Mouse (Mus musculus): ENCODE data around the gene Dennd5a. TPM values are rescaled to one million over a fixed set of nuclear protein-coding genes. Genes with fewer than 3 reads are reported as not detected.

Gene Dennd5a
- total RNA-seq, 2 experiments from 2014 or later = 41.8 to 47.8 TPM

GRCm38 (mm10) chr7:109967805-109968579 lies 7.7 kb upstream of the Dennd5a start:
- intact Hi-C loops (cut with DNase I) = no loop called here
- no peak for DNase-seq

GRCm38 (mm10) chr7:109965658-109966057 lies 5.4 kb upstream of the Dennd5a start:
- intact Hi-C loops (cut with DNase I) = no loop called here
- DNase-seq = no peak

- DNase-seq = no peak
- intact Hi-C loops (cut with DNase I) = no loop called here
Observed at GRCm38 (mm10) chr7:109963707-109964106, 3.4 kb upstream of the Dennd5a start.

GRCm38 (mm10) chr7:109962596-109962995 lies 2.3 kb upstream of the Dennd5a start:
- intact Hi-C loops (cut with DNase I) = no loop called here
- DNase-seq = no peak

GRCm38 (mm10) chr7:109961570-109961969 lies 1.3 kb upstream of the Dennd5a start:
- intact Hi-C loops (cut with DNase I) = no loop called here
- no peak for DNase-seq

- DNase-seq = no peak
- intact Hi-C loops (cut with DNase I) = no loop called here
Observed at GRCm38 (mm10) chr7:109960613-109961154, 414 bp upstream of the Dennd5a start.

GRCm38 (mm10) chr7:109958843-109959715 lies 1.2 kb downstream of the Dennd5a start:
- no peak for DNase-seq
- intact Hi-C loops (cut with DNase I) = no loop called here

GRCm38 (mm10) chr7:109957996-109958789 lies 2.1 kb downstream of the Dennd5a start:
- no peak for DNase-seq
- intact Hi-C loops (cut with DNase I) = no loop called here

- intact Hi-C loops (cut with DNase I) = no loop called here
Observed at GRCm38 (mm10) chr7:109954622-109955401, 5.5 kb downstream of the Dennd5a start.

GRCm38 (mm10) chr7:109951297-109951696 lies 9.0 kb downstream of the Dennd5a start:
- no peak for DNase-seq
- intact Hi-C loops (cut with DNase I) = no loop called here

More at GRCm38 (mm10) chr7:109954622-109955401, 5.5 kb downstream of the Dennd5a start:
- DNase-seq = no peak

- no peak for DNase-seq
- intact Hi-C loops (cut with DNase I) = no loop called here
Observed at GRCm38 (mm10) chr7:109944421-109945034, 15.7 kb downstream of the Dennd5a start.

- intact Hi-C loops (cut with DNase I) = no loop called here
- DNase-seq = no peak
Observed at GRCm38 (mm10) chr7:109929628-109930027, 30.6 kb downstream of the Dennd5a start.

- DNase-seq = no peak
- intact Hi-C loops (cut with DNase I) = no loop called here
Observed at GRCm38 (mm10) chr7:109928365-109928764, 31.9 kb downstream of the Dennd5a start.

GRCm38 (mm10) chr7:109924965-109925364 lies 35.3 kb downstream of the Dennd5a start:
- no peak for DNase-seq
- intact Hi-C loops (cut with DNase I) = no loop called here

GRCm38 (mm10) chr7:109922889-109923288 lies 37.4 kb downstream of the Dennd5a start:
- intact Hi-C loops (cut with DNase I) = no loop called here

GRCm38 (mm10) chr7:109906165-109906564 lies 54.1 kb downstream of the Dennd5a start:
- DNase-seq = no peak
- intact Hi-C loops (cut with DNase I) = no loop called here

More at GRCm38 (mm10) chr7:109922889-109923288, 37.4 kb downstream of the Dennd5a start:
- no peak for DNase-seq

GRCm38 (mm10) chr7:109900921-109901320 lies 59.3 kb downstream of the Dennd5a start:
- no peak for DNase-seq
- intact Hi-C loops (cut with DNase I) = no loop called here

- DNase-seq = no peak
- intact Hi-C loops (cut with DNase I) = loop anchor here (10.0 kb wide), 1 partner anchor 364 kb away; no protein-coding TSS in a partner anchor
Observed at GRCm38 (mm10) chr7:109898911-109899310, 61.4 kb downstream of the Dennd5a start.

GRCm38 (mm10) chr7:109892530-109892929 lies 67.7 kb downstream of the Dennd5a start:
- DNase-seq = peak; percentile 45 to 62
- intact Hi-C loops (cut with DNase I) = loop anchor here (2.0 to 10.0 kb wide), 2 partner anchors 98 to 358 kb away; no protein-coding TSS in a partner anchor

All from gastrocnemius, postnatal 36 days (tissue).